26 mouse cellular contexts compared by ENCODE assay signal in the genomic region with DNA sequence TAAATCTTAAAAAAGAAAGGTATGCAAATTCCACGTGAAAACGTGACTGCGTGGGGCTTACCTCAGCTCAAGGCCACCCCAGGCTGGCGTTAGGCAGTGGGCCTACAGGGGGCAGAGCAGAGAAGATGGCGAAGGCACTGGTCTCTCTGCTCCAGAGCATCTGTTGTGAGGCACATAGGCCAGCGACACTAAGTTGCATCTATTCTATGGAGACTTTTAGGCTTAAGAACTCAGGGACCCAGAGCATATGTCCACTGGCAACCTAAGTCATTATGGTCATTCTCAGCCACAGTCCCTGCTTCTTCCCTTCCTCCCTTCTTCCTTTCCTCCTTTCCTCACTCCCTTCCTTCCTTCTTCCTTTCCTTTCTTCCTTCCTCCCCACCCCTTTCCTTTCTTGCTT. TPM values are rescaled to one million over a fixed set of nuclear protein-coding genes. Genes with fewer than 3 reads are reported as not detected.
DNase-seq lines count a peak whose midpoint lies in the region; ATAC-seq and TF ChIP-seq lines count a peak whose summit lies in the region.
"Had no signal": no experiment of that assay in that cellular context is flagged by ENCODE, and none has a peak within 500 bp of the region (broad histone marks: within the 10 kb centered on the region; RNA-seq: fewer than 3 reads in every experiment).

No protein-coding gene starts in this region.

- H3K9ac ChIP-seq in kidney, postnatal 0 days (ENCODE audit: low read depth, low read length) = no peak overlapping the region
- H3K9ac ChIP-seq in lung, postnatal 0 days (replicated peaks; ENCODE audit: low read depth) = no peak overlapping the region
- no peak overlapping the region for H3K9ac ChIP-seq in stomach, postnatal 0 days (ENCODE audit: low read length)
- H3K9ac ChIP-seq: embryonic facial prominence, embryonic 12.5 days; embryonic facial prominence, embryonic 15.5 days; forebrain, postnatal 0 days; heart, embryonic 13.5 days; hindbrain, embryonic 12.5 days; hindbrain, embryonic 15.5 days had no signal

- no peak for ATAC-seq in kidney, postnatal 0 days (replicated peaks; ENCODE audit: low FRiP score, low read depth)
- ATAC-seq in lung, postnatal 0 days = no peak
- no peak for ATAC-seq in stomach, postnatal 0 days (ENCODE audit: low FRiP score, low TSS enrichment)
- ATAC-seq in megakaryocyte, adult 5-6 weeks (ENCODE audit: poor library complexity, severe bottlenecking) = no peak
- ATAC-seq: forebrain, embryonic 14.5 days; forebrain, postnatal 0 days had no signal

- no peak overlapping the region for H3K4me2 ChIP-seq in kidney, postnatal 0 days (ENCODE audit: low read length)
- no peak overlapping the region for H3K4me2 ChIP-seq in lung, postnatal 0 days (replicated peaks; ENCODE audit: low read depth, low read length)
- H3K4me2 ChIP-seq in stomach, postnatal 0 days (replicated peaks; ENCODE audit: low read depth) = no peak overlapping the region
- H3K4me2 ChIP-seq: embryonic facial prominence, embryonic 12.5 days; embryonic facial prominence, embryonic 15.5 days; hindbrain, embryonic 15.5 days had no signal

- no peak overlapping the region for H3K27ac ChIP-seq in kidney, postnatal 0 days
- H3K27ac ChIP-seq in lung, postnatal 0 days (ENCODE audit: low read length) = 0 out of 2 replicates have a peak overlapping the region, but pooled peaks have one; percentile 39
- no peak overlapping the region for H3K27ac ChIP-seq in stomach, postnatal 0 days (replicated peaks)
- H3K27ac ChIP-seq: embryonic facial prominence, embryonic 12.5 days; hindbrain, embryonic 15.5 days had no signal

- H3K27me3 ChIP-seq in kidney, postnatal 0 days (ENCODE audit: insufficient read depth, low read length) = 0 out of 2 replicates have a peak, but pooled peaks cover 6% of the 10 kb centered on the region
- H3K27me3 ChIP-seq in lung, postnatal 0 days (replicated peaks; ENCODE audit: insufficient read depth, low read length) = no peaks in the 10 kb centered on the region
- no peaks in the 10 kb centered on the region for H3K27me3 ChIP-seq in stomach, postnatal 0 days (ENCODE audit: control insufficient read depth, insufficient read depth, low read length)
- H3K27me3 ChIP-seq: embryonic facial prominence, embryonic 15.5 days; hindbrain, embryonic 15.5 days had no signal

- no peaks in the 10 kb centered on the region for H3K9me3 ChIP-seq in kidney, postnatal 0 days (replicated peaks; ENCODE audit: low read length)
- H3K9me3 ChIP-seq in lung, postnatal 0 days (ENCODE audit: low read length) = no peaks in the 10 kb centered on the region
- H3K9me3 ChIP-seq in stomach, postnatal 0 days (ENCODE audit: control insufficient read depth, low read length) = no peaks in the 10 kb centered on the region
- H3K9me3 ChIP-seq: embryonic facial prominence, embryonic 15.5 days; G1E; heart, embryonic 10.5 days; heart, embryonic 13.5 days; hindbrain, embryonic 12.5 days; hindbrain, embryonic 15.5 days had no signal

- no peak for TF ChIP-seq EP300 in lung, postnatal 0 days (IDR thresholded peaks at IDR 0.05)
- no peak for TF ChIP-seq EP300 in stomach, postnatal 0 days (optimal IDR thresholded peaks at IDR 0.05)

- H3K4me3 ChIP-seq in kidney, postnatal 0 days (replicated peaks; ENCODE audit: low read depth, low read length) = no peak overlapping the region
- H3K4me3 ChIP-seq in lung, postnatal 0 days (ENCODE audit: low read depth, low read length) = no peak overlapping the region
- H3K4me3 ChIP-seq in stomach, postnatal 0 days (ENCODE audit: low read depth, low read length) = no peak overlapping the region
- H3K4me3 ChIP-seq: embryonic facial prominence, embryonic 12.5 days; embryonic facial prominence, embryonic 15.5 days; gastrocnemius, adult 2 months; heart, adult 2 months; heart, embryonic 10.5 days; heart, embryonic 13.5 days; hindbrain, embryonic 12.5 days; hindbrain, embryonic 15.5 days had no signal

- H3K4me1 ChIP-seq in kidney, postnatal 0 days (replicated peaks; ENCODE audit: insufficient read depth, low read length) = no peaks in the 10 kb centered on the region; the same call in 1 of the 2 replicates
- peaks cover 13% of the 10 kb centered on the region for H3K4me1 ChIP-seq in lung, postnatal 0 days (ENCODE audit: insufficient read depth, low read depth, low read length)
- no peaks in the 10 kb centered on the region for H3K4me1 ChIP-seq in stomach, postnatal 0 days (replicated peaks; ENCODE audit: control insufficient read depth, insufficient read depth)

- DNase-seq in heart, adult 11 months = peak; percentile 75
- DNase-seq in heart, postnatal 10 days = no peak
- DNase-seq in kidney, postnatal 0 days (ENCODE audit: low spot score) = no peak
- DNase-seq in kidney, adult 11 months = no peak
- DNase-seq in lung, postnatal 0 days (ENCODE audit: low spot score) = no peak
- DNase-seq in lung, postnatal 25 days (ENCODE audit: low spot score) = no peak
- DNase-seq in stomach, postnatal 0 days (ENCODE audit: low spot score) = no peak
- DNase-seq: adrenal gland, adult 2 months; adrenal gland, postnatal 14 days; cerebellum, adult 11 months; cerebellum, adult 2 months; cerebellum, adult 9-11 months; cerebellum, postnatal 25 days; forebrain, postnatal 0 days; gastrocnemius, adult 2 months; gastrocnemius, postnatal 25 days had no signal

- intact Hi-C loops in heart, postnatal 10 days (cut with DNase I) = no loop called here

- WGBS in kidney, postnatal 0 days = 92% methylated on average over 6 of the region's 6 CpGs
- WGBS in lung, postnatal 0 days = 82% methylated on average over 6 of the region's 6 CpGs
- 83% methylated on average over 6 of the region's 6 CpGs for WGBS in stomach, postnatal 0 days

- no peaks in the 10 kb centered on the region for H3K36me3 ChIP-seq in kidney, postnatal 0 days (ENCODE audit: insufficient read depth, low read length)
- no peaks in the 10 kb centered on the region for H3K36me3 ChIP-seq in lung, postnatal 0 days (ENCODE audit: insufficient read depth, low read length)
- no peaks in the 10 kb centered on the region for H3K36me3 ChIP-seq in stomach, postnatal 0 days (ENCODE audit: control insufficient read depth, insufficient read depth, low read length)
- H3K36me3 ChIP-seq: embryonic facial prominence, embryonic 12.5 days; embryonic facial prominence, embryonic 15.5 days; G1E; heart, embryonic 10.5 days; heart, embryonic 13.5 days; hindbrain, embryonic 12.5 days; hindbrain, embryonic 15.5 days had no signal

- TF ChIP-seq CTCF in kidney, postnatal 0 days (IDR thresholded peaks at IDR 0.05; ENCODE audit: low read depth) = peak; percentile 25; the same call in 1 of the 2 replicates
- TF ChIP-seq CTCF in lung, postnatal 0 days (IDR thresholded peaks at IDR 0.05) = no peak
- peak; percentile 8; the same call in 1 of the 2 replicates for TF ChIP-seq CTCF in stomach, postnatal 0 days (IDR thresholded peaks at IDR 0.05; ENCODE audit: low read depth)

RNA-seq across cellular contexts. Expression of a gene that starts 48.8 kb away (rescaled TPM):
- total RNA-seq in heart, postnatal 10 days (2021) = 100 to 1,000 TPM; 111 to 128 TPM
- polyA plus RNA-seq in kidney, postnatal 0 days (2015; fragmentation: Nextera tagmentation; extraction: Ambion mirVana) = 282 and 319 TPM in 2 replicates
- 209 and 226 TPM in 2 replicates for polyA plus RNA-seq in lung, postnatal 0 days (2015; fragmentation: Nextera tagmentation; extraction: Ambion mirVana)
- 265 and 266 TPM in 2 replicates for polyA plus RNA-seq in stomach, postnatal 0 days (2015; fragmentation: Nextera tagmentation; extraction: Ambion mirVana)
- total RNA-seq in megakaryocyte, adult 5-6 weeks (2015) = 56.6 and 67.2 TPM in 2 replicates
- total RNA-seq in megakaryocyte, adult 5-6 weeks (2017) = 130 and 142 TPM in 2 replicates
